Mouse (Mus musculus) spleen, adult 2 months (tissue): ENCODE results near the gene Col1a1. TPM values are rescaled to one million over a fixed set of nuclear protein-coding genes. Genes with fewer than 3 reads are reported as not detected.

Source experiments
- DNase-seq, 2 experiments: peaks; one replicate each; pipeline versions ENCODE4 v3.0.0 to v3.0.0-alpha.2; 2012 to 2021; ENCODE audit warnings: low spot score in 2 of 2, low read depth in 1 of 2
- H3K27ac ChIP-seq: fragments of 200-500 bp; 2 replicates; pipeline ENCODE4 v1.5.1; 2012; ENCODE audit warnings: low read length, inconsistent platforms; ENCODE audit not compliant: insufficient read depth
- H3K27me3 ChIP-seq: fragments of 200-500 bp; 2 replicates; pipeline ENCODE4 v1.6.1; 2012; ENCODE audit warnings: mild to moderate bottlenecking, moderate library complexity, low read length, inconsistent platforms; ENCODE audit not compliant: control insufficient read depth, insufficient read depth
- H3K36me3 ChIP-seq: fragments of 200-500 bp; 2 replicates; pipeline ENCODE4 v1.6.1; 2012; ENCODE audit warnings: mild to moderate bottlenecking, low read length, inconsistent platforms; ENCODE audit not compliant: control insufficient read depth, insufficient read depth
- H3K4me1 ChIP-seq: fragments of 200-500 bp; 2 replicates; pipeline ENCODE4 v1.6.1; 2011; ENCODE audit warnings: inconsistent platforms; ENCODE audit not compliant: control insufficient read depth, insufficient read depth, insufficient read length
- H3K4me3 ChIP-seq: fragments of 200-500 bp; 2 replicates; pipeline ENCODE4 v1.5.1; 2011; ENCODE audit warnings: mild to moderate bottlenecking, inconsistent platforms; ENCODE audit not compliant: insufficient read depth, insufficient read length; ENCODE audit errors: extremely low read depth
- CTCF ChIP-seq: fragments of 200-500 bp; IDR thresholded peaks from 2 replicates; pipeline ENCODE4 v1.5.1; 2011; ENCODE audit warnings: mild to moderate bottlenecking, inconsistent platforms; ENCODE audit not compliant: insufficient read depth, insufficient read length, insufficient replicate concordance; ENCODE audit errors: extremely low read depth
- POLR2A ChIP-seq: fragments of 200-500 bp; IDR thresholded peaks from 2 replicates; pipeline ENCODE4 v1.6.1; 2011; ENCODE audit warnings: low read depth, low read length, inconsistent platforms
- WGBS: fragments of 180-500 bp; shearing (Covaris S2); methylation state at CpG from one replicate; pipeline ENCODE4 v1.1.7; 2018; 5-methylcytosine and 5-hydroxymethylcytosine counted together
- polyA plus RNA-seq: library from polyadenylated mRNA; depleted of rRNA; stranded (reverse); fragments of >200 nt; gene quantifications from 2 replicates; pipeline ENCODE4 v1.2.3, GENCODE M21; 2012

The Col1a1 gene
- polyA plus RNA-seq, 1 experiment, result 24.2 TPM

DNA sequence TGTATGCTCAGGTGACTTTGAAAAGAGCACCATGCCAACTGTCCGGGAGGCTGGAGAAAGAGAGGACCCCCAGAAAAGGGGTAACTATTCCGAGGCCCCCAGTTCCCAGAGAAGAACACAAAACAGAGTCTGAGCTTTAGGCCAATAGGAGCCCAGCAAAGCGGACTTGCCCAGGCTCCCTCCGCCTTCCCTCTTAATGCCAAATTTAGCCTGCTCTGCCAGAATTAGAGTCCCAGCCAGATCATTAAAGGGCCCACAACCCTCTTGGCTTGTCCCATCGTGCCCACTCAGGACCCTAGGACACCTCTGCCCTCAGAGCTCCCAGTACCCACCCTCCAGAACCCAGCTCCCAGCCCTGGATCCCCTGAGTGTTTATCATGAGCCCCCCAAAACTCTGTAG lies 36.9 kb downstream of the Col1a1 start:
- Histone ChIP-seq H3K27ac (no peak overlapping the region), H3K27me3 (no peaks in the 10 kb centered on the region), H3K36me3 (no peaks in the 10 kb centered on the region), H3K4me1 (peaks cover 5% of the 10 kb centered on the region; the same call in 1 of the 2 replicates), H3K4me3 (no peak overlapping the region)
- WGBS, result 89% methylated on average over 5 of the region's 5 CpGs
- no peak for DNase-seq
- no peak for TF ChIP-seq POLR2A
- no peak for TF ChIP-seq CTCF

DNA sequence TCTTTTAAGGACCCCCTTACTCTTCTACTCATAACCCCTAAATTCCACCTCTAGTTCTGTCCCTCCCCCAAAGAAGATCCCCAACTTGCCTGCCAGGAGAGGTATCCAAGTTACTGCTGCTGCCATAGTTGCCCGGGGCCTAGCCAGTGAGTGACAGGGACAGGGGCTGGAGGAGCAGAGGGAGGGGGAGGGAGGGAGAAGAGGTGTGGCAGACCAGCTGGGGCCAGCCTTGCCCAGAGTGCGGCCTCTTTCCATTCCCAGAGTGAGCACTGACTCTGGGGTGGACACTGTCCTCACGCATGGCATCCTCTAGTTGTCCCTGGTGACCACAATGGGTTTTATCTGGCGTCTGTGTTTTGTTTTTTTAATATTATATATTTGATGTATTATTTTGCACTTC lies 37.3 kb downstream of the Col1a1 start:
- Histone ChIP-seq H3K36me3 (no peaks in the 10 kb centered on the region), H3K4me1 (peaks cover 5% of the 10 kb centered on the region; the same call in 1 of the 2 replicates), H3K27ac (no peak overlapping the region), H3K4me3 (no peak overlapping the region), H3K27me3 (no peaks in the 10 kb centered on the region)
- 87% methylated on average over 4 of the region's 4 CpGs for WGBS
- no peak for DNase-seq
- TF ChIP-seq CTCF (no peak), POLR2A (no peak)

- DNase-seq, result no peak
- Histone ChIP-seq H3K36me3 (no peaks in the 10 kb centered on the region), H3K4me3 (no peak overlapping the region), H3K27ac (no peak overlapping the region), H3K27me3 (no peaks in the 10 kb centered on the region), H3K4me1 (peaks cover 5% of the 10 kb centered on the region; the same call in 1 of the 2 replicates)
- TF ChIP-seq POLR2A, result no peak
- no peak for TF ChIP-seq CTCF
- WGBS, result 80% methylated on average over 2 of the region's 2 CpGs
Observed at GRCm38 (mm10) chr11:94974951-94975350, 38.9 kb downstream of the Col1a1 start.

GRCm38 (mm10) chr11:94976199-94976598 lies 40.2 kb downstream of the Col1a1 start, which contains the start of gene Sgca:
Sgca (minus strand) TSS chr11:94976327.
- Histone ChIP-seq H3K4me3 (no peak within 1 kb of the TSS), H3K27ac (no peak within 1 kb of the TSS), H3K27me3 (no peaks in the 10 kb centered on the region), H3K4me1 (peaks cover 5% of the 10 kb centered on the region; the same call in 1 of the 2 replicates), H3K36me3 (no peaks in the 10 kb centered on the region)
- no peak for TF ChIP-seq POLR2A
- TF ChIP-seq CTCF, result no peak
- DNase-seq, result no peak
- 79% methylated on average over 5 of the region's 5 CpGs for WGBS

- Histone ChIP-seq H3K36me3 (no peaks in the 10 kb centered on the region), H3K27ac (no peak overlapping the region), H3K4me1 (no peaks in the 10 kb centered on the region), H3K4me3 (no peak overlapping the region), H3K27me3 (no peaks in the 10 kb centered on the region)
- TF ChIP-seq CTCF (no peak), POLR2A (no peak)
- WGBS, result 57% methylated on average over 9 of the region's 9 CpGs
- DNase-seq, result no peak
Observed at GRCm38 (mm10) chr11:94978178-94978915, 42.3 kb downstream of the Col1a1 start.

GRCm38 (mm10) chr11:94978947-94979346 lies 42.9 kb downstream of the Col1a1 start:
- no peaks in the 10 kb centered on the region for H3K4me1 ChIP-seq
- peak overlapping the region; percentile 39; the same call in 1 of the 2 replicates for H3K4me3 ChIP-seq
- DNase-seq, result peak; percentile 80 to 90
- no peaks in the 10 kb centered on the region for H3K27me3 ChIP-seq
- TF ChIP-seq CTCF (peak; percentile 99), POLR2A (no peak)
- 2% methylated on average over 20 of the region's 20 CpGs for WGBS
- H3K27ac ChIP-seq, result no peak overlapping the region
- H3K36me3 ChIP-seq, result no peaks in the 10 kb centered on the region
